14 mouse cellular contexts compared by ENCODE assay signal in the genomic region with DNA sequence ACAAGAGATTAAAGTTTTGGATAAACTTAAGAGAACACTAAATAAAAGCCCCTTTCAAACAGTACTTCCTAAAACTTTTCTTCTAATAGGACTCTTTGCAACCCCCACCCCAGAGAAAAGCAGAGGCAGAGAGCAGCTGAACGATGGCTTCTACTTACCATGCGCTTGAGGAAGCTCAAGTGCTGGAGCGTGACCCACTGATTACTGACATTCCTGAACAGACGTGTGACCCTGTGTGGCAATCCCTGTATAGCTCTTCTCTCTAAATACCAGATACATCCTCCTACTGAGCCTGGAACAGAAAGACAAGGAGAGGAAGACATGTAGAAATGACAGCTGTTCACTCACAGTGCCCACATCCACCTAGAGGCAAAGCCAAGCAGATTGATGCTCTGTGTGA.
"Had no signal": no experiment of that assay in that cellular context is flagged by ENCODE, and none has a peak within 500 bp of the region (broad histone marks: within the 10 kb centered on the region; RNA-seq: fewer than 3 reads in every experiment).

No protein-coding gene starts in this region.

- H3K27ac ChIP-seq: layer of hippocampus, adult 2 months; limb, embryonic 13.5 days; liver, embryonic 14.5 days; midbrain, embryonic 10.5 days; neural tube, embryonic 15.5 days; stomach, postnatal 0 days had no signal

- H3K9ac ChIP-seq: limb, embryonic 13.5 days; liver, embryonic 14.5 days; neural tube, embryonic 15.5 days had no signal

- H3K27me3 ChIP-seq: limb, embryonic 13.5 days; neural tube, embryonic 15.5 days had no signal

- DNase-seq: kidney, postnatal 10 days; kidney, postnatal 4 days; left cerebral cortex, postnatal 4 days; lung, adult 18-20 months; lung, postnatal 4 days; midbrain, embryonic 14.5 days; thymus, postnatal 25 days had no signal

- H3K4me2 ChIP-seq: limb, embryonic 13.5 days; neural tube, embryonic 15.5 days had no signal

- H3K9me3 ChIP-seq: limb, embryonic 13.5 days; midbrain, embryonic 10.5 days; neural tube, embryonic 15.5 days had no signal

- H3K4me3 ChIP-seq: layer of hippocampus, adult 2 months; limb, embryonic 13.5 days; midbrain, embryonic 10.5 days; myocyte; neural tube, embryonic 15.5 days had no signal
